Mouse (Mus musculus): ENCODE data around the gene Ntn1.

The Ntn1 gene

DNA sequence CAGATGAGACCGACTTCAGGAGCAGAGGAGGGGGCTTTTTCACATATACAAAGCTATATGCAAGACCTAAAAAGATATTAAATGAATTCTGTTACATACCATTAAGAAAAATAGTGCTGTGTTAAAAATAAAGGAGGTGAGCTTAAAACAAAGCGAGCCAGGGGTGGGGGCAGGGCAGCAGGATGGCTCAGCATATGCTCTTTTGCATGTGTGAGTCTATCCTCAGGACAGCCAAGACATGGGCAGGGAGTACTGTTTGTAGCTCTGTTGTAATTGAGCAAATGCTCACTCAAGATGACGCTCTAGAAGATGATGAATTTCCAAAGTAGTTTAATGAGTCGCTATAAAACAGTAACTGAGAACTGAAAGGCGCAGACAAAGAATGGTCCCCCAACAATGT, 236.2 kb downstream of the Ntn1 start:
- DNase-seq: no peak

DNA sequence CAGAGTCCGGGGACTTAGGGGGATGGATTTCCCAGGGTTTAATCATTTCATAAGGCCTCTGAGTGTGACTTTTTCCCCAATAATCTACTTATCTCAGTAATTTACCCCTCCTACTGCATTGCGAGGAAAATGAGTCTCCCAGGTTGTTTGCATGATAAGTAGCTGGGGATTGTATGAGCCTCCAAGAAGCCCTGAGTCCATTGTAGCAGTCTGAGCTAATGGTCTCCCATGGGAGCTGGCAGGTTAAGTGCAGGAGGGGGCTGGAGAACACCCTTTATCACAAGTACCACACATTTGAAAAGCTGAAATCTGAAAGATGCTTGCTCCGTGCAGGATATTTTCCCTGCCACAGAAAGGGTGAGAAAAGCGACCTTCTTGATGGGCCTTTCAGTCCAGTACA, 240.8 kb downstream of the Ntn1 start:
- no peak for DNase-seq

All from kidney, adult 8-10 months (tissue).